Mouse (Mus musculus) lung, postnatal 0 days (tissue): ENCODE results near the gene Trpv2.

Experiments used
- CTCF ChIP-seq: IDR thresholded peaks from 2 replicates; pipeline ENCODE4 v1.5.1; 2016; ENCODE audit warnings: antibody characterized with exemption, mild to moderate bottlenecking
- EP300 ChIP-seq: IDR thresholded peaks from 2 replicates; pipeline ENCODE4 v1.6.1; 2016; ENCODE audit warnings: antibody characterized with exemption, mild to moderate bottlenecking, control low read depth

- TF ChIP-seq EP300: no peak
- no peak for TF ChIP-seq CTCF
Measured at GRCm38 (mm10) chr11:62637401-62637800, 63.1 kb downstream of the Trpv2 start.
